Mouse (Mus musculus) midbrain, postnatal 0 days (tissue): ENCODE results near the gene Dpagt1. TPM values are rescaled to one million over a fixed set of nuclear protein-coding genes. Genes with fewer than 3 reads are reported as not detected.
A peak's percentile ranks its signal among the peaks of the same experiment; 100 is the strongest.
"Not testable (repeated sequence)": the region's sequence is repeated elsewhere in the genome, so short reads cannot be mapped to it uniquely, and the experiment has no call there.

Experiments
- ATAC-seq: fragments of 200-750 bp; cut with Nextera tagmentation; 2 replicates; pipeline ENCODE4 v1.8.0; 2017; ENCODE audit warnings: moderate number of reproducible peaks, mild to moderate bottlenecking, moderate TSS enrichment, moderate library complexity; ENCODE audit not compliant: low FRiP score
- DNase-seq: peaks from one replicate; pipeline ENCODE4 v3.0.0-alpha.2; 2015; ENCODE audit warnings: low spot score
- H3K27ac ChIP-seq: fragments of 300-500 bp; sonication (generic); 2 replicates; pipeline ENCODE4 v1.5.1; 2014; ENCODE audit warnings: low read depth, mild to moderate bottlenecking, low read length, mixed read lengths
- H3K27me3 ChIP-seq: fragments of 300-500 bp; sonication (generic); 2 replicates; pipeline ENCODE4 v1.6.1; 2014; ENCODE audit warnings: low read length, control low read depth, mixed read lengths; ENCODE audit not compliant: insufficient read depth
- H3K36me3 ChIP-seq: fragments of 300-500 bp; sonication (generic); 2 replicates; pipeline ENCODE4 v1.6.1; 2014; ENCODE audit warnings: low read length, control low read depth, mixed read lengths; ENCODE audit not compliant: insufficient read depth
- H3K4me1 ChIP-seq: fragments of 300-500 bp; sonication (generic); 2 replicates; pipeline ENCODE4 v1.6.1; 2014; ENCODE audit warnings: mild to moderate bottlenecking, control low read depth, antibody characterized with exemption, low read length, mixed read lengths; ENCODE audit not compliant: insufficient read depth
- H3K4me2 ChIP-seq: fragments of 300-500 bp; sonication (generic); 2 replicates; pipeline ENCODE4 v1.6.1; 2014; ENCODE audit warnings: low read depth, mild to moderate bottlenecking, low read length, mixed read lengths; ENCODE audit not compliant: poor library complexity, severe bottlenecking
- H3K4me3 ChIP-seq: fragments of 300-500 bp; sonication (generic); 2 replicates; pipeline ENCODE4 v1.5.1; 2014; ENCODE audit warnings: low read depth, mild to moderate bottlenecking, low read length, moderate library complexity
- H3K9ac ChIP-seq: fragments of 300-500 bp; sonication (generic); replicated peaks from 2 replicates; pipeline ENCODE4 v1.6.1; 2014; ENCODE audit warnings: mild to moderate bottlenecking, low read length, moderate library complexity, mixed read lengths; ENCODE audit not compliant: poor library complexity, severe bottlenecking
- H3K9me3 ChIP-seq: fragments of 300-500 bp; sonication (generic); 2 replicates; pipeline ENCODE4 v1.6.1; 2016; ENCODE audit warnings: low read length, control low read depth
- CTCF ChIP-seq: IDR thresholded peaks from 2 replicates; pipeline ENCODE4 v1.5.1; 2016; ENCODE audit warnings: antibody characterized with exemption, mild to moderate bottlenecking
- WGBS: fragments of 180-500 bp; shearing (Covaris S2); extraction: QIAGEN DNeasy Blood & Tissue Kit; methylation state at CpG from one replicate; pipeline ENCODE4 v1.1.7; 2014; 5-methylcytosine and 5-hydroxymethylcytosine counted together
- microRNA-seq: library from miRNA; unstranded; fragments of <30 nt; microRNA quantifications from one replicate; pipeline ENCODE4, GENCODE M21; 2016; ENCODE audit warnings: borderline number of aligned reads
- polyA plus RNA-seq: library from polyadenylated mRNA; unstranded; fragments of >200 nt; fragmentation: Nextera tagmentation; extraction: Ambion mirVana; gene quantifications from 2 replicates; pipeline ENCODE4 v1.2.1, GENCODE M21; 2015
- total RNA-seq: library from RNA; depleted of rRNA; stranded (reverse); fragments of >200 nt; gene quantifications from 2 replicates; pipeline ENCODE4 v1.2.3, GENCODE M21; 2014; rRNA removed

Gene Dpagt1
- total and polyA plus RNA-seq, 2 experiments from 2014 or later = 27.2 to 33.6 TPM

DNA sequence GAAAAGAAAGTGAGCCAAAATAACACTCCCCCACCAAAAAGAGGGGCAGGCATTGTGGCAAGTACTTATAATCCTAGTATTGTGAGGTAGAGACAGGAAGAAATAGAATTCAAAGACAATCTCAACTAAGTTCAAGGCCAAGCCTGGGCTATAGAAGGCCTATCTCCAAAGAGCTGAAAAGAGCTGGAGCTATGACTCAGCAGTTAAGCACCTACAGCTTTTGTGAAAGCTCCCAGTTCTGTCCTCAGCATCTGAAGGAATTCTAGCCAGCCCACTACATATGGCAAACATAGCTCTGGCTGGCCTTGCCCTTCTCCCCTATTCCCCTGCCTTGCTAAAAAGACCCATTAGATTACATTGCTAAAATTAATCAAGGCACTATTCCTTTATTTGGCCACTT, 47.6 kb downstream of the Dpagt1 start:
- Histone ChIP-seq H3K9ac (no peak overlapping the region), H3K36me3 (no peaks in the 10 kb centered on the region), H3K27ac (no peak overlapping the region), H3K4me2 (no peak overlapping the region), H3K4me1 (no peaks in the 10 kb centered on the region), H3K4me3 (no peak overlapping the region), H3K9me3 (no peaks in the 10 kb centered on the region), H3K27me3 (no peaks in the 10 kb centered on the region)
- ATAC-seq (no peak), DNase-seq (no peak)
- no peak for TF ChIP-seq CTCF

GRCm38 (mm10) chr9:44376141-44376540, 50.3 kb downstream of the Dpagt1 start:
- Histone ChIP-seq H3K27me3 (no peaks in the 10 kb centered on the region), H3K36me3 (peaks cover under 1% of the 10 kb centered on the region; the same call in 1 of the 2 replicates), H3K4me1 (peaks cover 9% of the 10 kb centered on the region; the same call in 1 of the 2 replicates), H3K27ac (no peak overlapping the region), H3K9me3 (no peaks in the 10 kb centered on the region), H3K4me3 (no peak overlapping the region), H3K9ac (no peak overlapping the region), H3K4me2 (no peak overlapping the region)
- ATAC-seq = no peak
- 90% methylated on average over 6 of the region's 6 CpGs for WGBS
- TF ChIP-seq CTCF = no peak
- DNase-seq = no peak

- H3K9ac ChIP-seq, H3K9me3 ChIP-seq, H3K27ac ChIP-seq, ATAC-seq, H3K4me1 ChIP-seq, H3K4me2 ChIP-seq, H3K27me3 ChIP-seq, H3K4me3 ChIP-seq, DNase-seq: not testable (repeated sequence)
- 91% methylated on average over 2 of the region's 2 CpGs for WGBS
- H3K36me3 ChIP-seq = peaks cover 12% of the 10 kb centered on the region
These were observed 51.5 kb downstream of the Dpagt1 start for GRCm38 (mm10) chr9:44377335-44377734.

DNA sequence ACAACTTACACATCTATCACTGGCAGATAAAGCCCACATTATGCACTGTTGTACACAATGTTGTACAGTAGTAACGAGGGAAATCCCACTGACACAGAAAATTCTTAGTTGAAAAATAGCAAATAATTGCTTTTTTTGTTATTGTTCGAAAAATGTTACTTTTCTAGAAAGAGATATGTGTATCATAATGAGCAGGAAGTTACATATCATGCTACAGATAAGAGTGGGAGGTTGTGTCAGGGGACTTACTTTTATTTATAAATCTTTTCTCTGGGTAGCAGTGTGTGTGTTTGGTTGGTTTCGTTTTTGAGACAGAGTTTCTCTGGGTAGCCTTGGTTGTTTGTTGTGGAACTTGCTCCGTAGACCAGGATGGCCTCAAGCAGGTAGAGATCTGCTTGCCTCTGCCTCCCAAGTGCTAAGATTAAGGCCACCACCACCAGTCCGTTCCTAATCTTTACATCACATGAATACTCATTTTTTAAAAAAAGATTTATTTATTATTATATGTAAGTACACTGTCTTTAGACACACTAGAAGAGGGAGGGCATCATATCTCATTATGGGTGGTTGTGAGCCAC, 52.4 kb downstream of the Dpagt1 start:
- Histone ChIP-seq H3K4me1 (peaks cover 9% of the 10 kb centered on the region; the same call in 1 of the 2 replicates), H3K27me3 (no peaks in the 10 kb centered on the region), H3K9me3 (no peaks in the 10 kb centered on the region), H3K27ac (peak overlapping the region; percentile 86; the same call in 1 of the 2 replicates), H3K9ac (0 out of 2 replicates have a peak overlapping the region, but pooled peaks have one; percentile 74), H3K4me3 (peak overlapping the region; percentile 92), H3K4me2 (peak overlapping the region; percentile 55), H3K36me3 (peaks cover 21% of the 10 kb centered on the region)
- ATAC-seq (no peak), DNase-seq (no peak)
- 92% methylated on average over 5 of the region's 5 CpGs for WGBS
- no peak for TF ChIP-seq CTCF

GRCm38 (mm10) chr9:44379054-44379834, 53.4 kb downstream of the Dpagt1 start, which contains the start of gene Hyou1:
Hyou1 (plus strand) TSS chr9:44379490.
- no peaks in the 10 kb centered on the region for H3K27me3 ChIP-seq

DNA sequence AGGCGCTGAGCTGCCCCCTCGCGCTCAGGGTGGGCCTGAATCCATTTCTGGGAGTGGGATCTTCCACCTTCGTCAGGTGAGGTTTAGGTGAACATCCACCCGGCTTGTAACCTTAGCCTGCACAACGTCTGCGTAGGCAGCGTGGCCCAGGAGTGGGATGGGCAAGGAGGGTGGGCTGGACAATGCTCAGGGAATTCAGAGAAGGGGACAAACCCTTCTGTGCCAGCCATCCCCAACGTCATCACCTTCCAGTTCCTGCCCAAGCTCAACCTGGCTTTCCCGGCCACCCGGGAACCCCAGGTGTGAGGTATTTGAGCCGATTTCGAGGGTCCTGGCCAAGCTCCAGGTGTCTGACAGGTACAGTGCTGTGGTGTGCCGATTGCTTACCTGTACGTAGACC, 54.0 kb downstream of the Dpagt1 start:
- Histone ChIP-seq H3K36me3 (peaks cover 37% of the 10 kb centered on the region), H3K4me1 (peaks cover 9% of the 10 kb centered on the region; the same call in 1 of the 2 replicates), H3K27me3 (no peaks in the 10 kb centered on the region), H3K9me3 (no peaks in the 10 kb centered on the region), H3K4me3 (peak overlapping the region; percentile 92), H3K27ac (peak overlapping the region; percentile 83), H3K9ac (peak overlapping the region; percentile 95), H3K4me2 (peak overlapping the region; percentile 94)
- 11% methylated on average over 15 of the region's 15 CpGs for WGBS
- ATAC-seq (peak; percentile 28; the same call in 1 of the 2 replicates), DNase-seq (no peak)
- TF ChIP-seq CTCF = no peak

More at GRCm38 (mm10) chr9:44379054-44379834, 53.4 kb downstream of the Dpagt1 start, which contains the start of gene Hyou1:
- no peaks in the 10 kb centered on the region for H3K9me3 ChIP-seq
- peak within 1 kb of the TSS; percentile 94 for H3K4me2 ChIP-seq
- ATAC-seq = peak; percentile 98
- under 1% methylated on average over 76 of the region's 83 CpGs for WGBS
- peak within 1 kb of the TSS; percentile 92 for H3K4me3 ChIP-seq
- peaks cover 31% of the 10 kb centered on the region for H3K36me3 ChIP-seq
- H3K27ac ChIP-seq = peak within 1 kb of the TSS; percentile 86
- peak; percentile 62 for TF ChIP-seq CTCF
- H3K9ac ChIP-seq = peak within 1 kb of the TSS; percentile 95
- DNase-seq = peak; percentile 98
- peaks cover 9% of the 10 kb centered on the region; the same call in 1 of the 2 replicates for H3K4me1 ChIP-seq

Small RNA genes within 50 kb of the gene (microRNA-seq; reads per million reads assigned to microRNA genes)
- not detected for gene Gm44335

Other genes with a start within 250 kb of the Dpagt1 start
- gene Mfrp, start 224.3 kb upstream of the Dpagt1 start, total RNA-seq = 0.19 and 2.8 TPM in 2 replicates
- 0.05 TPM in 1 of 2 replicates, not detected in the other for gene Mfrp, start 224.3 kb upstream of the Dpagt1 start, polyA plus RNA-seq
- 16.6 and 29.0 TPM in 2 replicates for gene C1qtnf5, start 218.8 kb upstream of the Dpagt1 start, total RNA-seq
- gene C1qtnf5, start 218.8 kb upstream of the Dpagt1 start, polyA plus RNA-seq = 9.9 and 10.7 TPM in 2 replicates
- gene Gm49380, start 212.5 kb upstream of the Dpagt1 start, total RNA-seq = not detected in 2 replicates
- gene Gm49380, start 212.5 kb upstream of the Dpagt1 start, polyA plus RNA-seq = 0.07 and 0.27 TPM in 2 replicates
- gene Rnf26, start 212.5 kb upstream of the Dpagt1 start, total RNA-seq = 13.0 and 15.0 TPM in 2 replicates
- gene Rnf26, start 212.5 kb upstream of the Dpagt1 start, polyA plus RNA-seq = 33.4 and 34.1 TPM in 2 replicates
- 14.6 and 19.9 TPM in 2 replicates for gene Mcam, start 191.6 kb upstream of the Dpagt1 start, total RNA-seq
- 4.4 TPM in 2 replicates for gene Mcam, start 191.6 kb upstream of the Dpagt1 start, polyA plus RNA-seq
- gene Cbl, start 92.0 kb upstream of the Dpagt1 start, total RNA-seq = 32.1 and 43.9 TPM in 2 replicates
- 14.7 and 17.3 TPM in 2 replicates for gene Cbl, start 92.0 kb upstream of the Dpagt1 start, polyA plus RNA-seq
- 3.0 and 6.1 TPM in 2 replicates for gene Ccdc153, start 85.3 kb upstream of the Dpagt1 start, total RNA-seq
- 2.7 TPM in 2 replicates for gene Ccdc153, start 85.3 kb upstream of the Dpagt1 start, polyA plus RNA-seq
- gene Pdzd3, start 74.5 kb upstream of the Dpagt1 start, total RNA-seq = 0.27 TPM in 1 of 2 replicates, not detected in the other
- gene Pdzd3, start 74.5 kb upstream of the Dpagt1 start, polyA plus RNA-seq = 0.58 and 0.63 TPM in 2 replicates
- gene Nlrx1, start 57.4 kb upstream of the Dpagt1 start, total RNA-seq = 4.2 and 6.2 TPM in 2 replicates
- gene Nlrx1, start 57.4 kb upstream of the Dpagt1 start, polyA plus RNA-seq = 6.0 and 6.9 TPM in 2 replicates
- gene Abcg4, start 37.4 kb upstream of the Dpagt1 start, total RNA-seq = 60.0 and 65.8 TPM in 2 replicates
- 27.9 and 28.2 TPM in 2 replicates for gene Abcg4, start 37.4 kb upstream of the Dpagt1 start, polyA plus RNA-seq
- gene Hinfp, start 20.3 kb upstream of the Dpagt1 start, total RNA-seq = 21.8 and 25.3 TPM in 2 replicates
- gene Hinfp, start 20.3 kb upstream of the Dpagt1 start, polyA plus RNA-seq = 15.2 and 15.4 TPM in 2 replicates
- 48.9 and 57.1 TPM in 2 replicates for gene C2cd2l, start 5.7 kb upstream of the Dpagt1 start, total RNA-seq
- gene C2cd2l, start 5.7 kb upstream of the Dpagt1 start, polyA plus RNA-seq = 22.6 and 23.6 TPM in 2 replicates
- 91.7 and 145 TPM in 2 replicates for gene H2afx, start 8.7 kb downstream of the Dpagt1 start, total RNA-seq
- 112 and 119 TPM in 2 replicates for gene H2afx, start 8.7 kb downstream of the Dpagt1 start, polyA plus RNA-seq
- gene Hmbs, start 18.2 kb downstream of the Dpagt1 start, total RNA-seq = 30.1 and 31.7 TPM in 2 replicates
- gene Hmbs, start 18.2 kb downstream of the Dpagt1 start, polyA plus RNA-seq = 55.5 and 56.9 TPM in 2 replicates
- 41.5 and 42.6 TPM in 2 replicates for gene Vps11, start 35.7 kb downstream of the Dpagt1 start, total RNA-seq
- gene Vps11, start 35.7 kb downstream of the Dpagt1 start, polyA plus RNA-seq = 41.5 and 43.3 TPM in 2 replicates
- 64.7 and 78.8 TPM in 2 replicates for gene Hyou1, start 53.5 kb downstream of the Dpagt1 start, total RNA-seq
- gene Hyou1, start 53.5 kb downstream of the Dpagt1 start, polyA plus RNA-seq = 16.9 and 18.5 TPM in 2 replicates
- gene Slc37a4, start 70.8 kb downstream of the Dpagt1 start, total RNA-seq = 70.7 and 99.6 TPM in 2 replicates
- gene Slc37a4, start 70.8 kb downstream of the Dpagt1 start, polyA plus RNA-seq = 35.9 and 42.2 TPM in 2 replicates
- 298 and 395 TPM in 2 replicates for gene Rps25, start 81.1 kb downstream of the Dpagt1 start, total RNA-seq
- gene Rps25, start 81.1 kb downstream of the Dpagt1 start, polyA plus RNA-seq = 1,596 and 1,621 TPM in 2 replicates
- 149 and 166 TPM in 2 replicates for gene Trappc4, start 81.6 kb downstream of the Dpagt1 start, total RNA-seq
- 326 and 327 TPM in 2 replicates for gene Trappc4, start 81.6 kb downstream of the Dpagt1 start, polyA plus RNA-seq
- 20.0 and 23.2 TPM in 2 replicates for gene Ccdc84, start 92.5 kb downstream of the Dpagt1 start, total RNA-seq
- gene Ccdc84, start 92.5 kb downstream of the Dpagt1 start, polyA plus RNA-seq = 30.2 and 36.1 TPM in 2 replicates
- gene Foxr1, start 115.1 kb downstream of the Dpagt1 start, total RNA-seq = not detected in 2 replicates
- not detected in 2 replicates for gene Foxr1, start 115.1 kb downstream of the Dpagt1 start, polyA plus RNA-seq
- gene Upk2, start 129.0 kb downstream of the Dpagt1 start, total RNA-seq = not detected in 2 replicates
- gene Upk2, start 129.0 kb downstream of the Dpagt1 start, polyA plus RNA-seq = not detected in 2 replicates
- gene Bcl9l, start 156.8 kb downstream of the Dpagt1 start, total RNA-seq = 42.1 and 61.1 TPM in 2 replicates
- gene Bcl9l, start 156.8 kb downstream of the Dpagt1 start, polyA plus RNA-seq = 10.0 and 10.4 TPM in 2 replicates
- gene Cxcr5, start 235.9 kb downstream of the Dpagt1 start, total RNA-seq = not detected in 2 replicates
- not detected in 2 replicates for gene Cxcr5, start 235.9 kb downstream of the Dpagt1 start, polyA plus RNA-seq